Comparison of ENCODE assay signal across 9 mouse cellular contexts in the genomic region with DNA sequence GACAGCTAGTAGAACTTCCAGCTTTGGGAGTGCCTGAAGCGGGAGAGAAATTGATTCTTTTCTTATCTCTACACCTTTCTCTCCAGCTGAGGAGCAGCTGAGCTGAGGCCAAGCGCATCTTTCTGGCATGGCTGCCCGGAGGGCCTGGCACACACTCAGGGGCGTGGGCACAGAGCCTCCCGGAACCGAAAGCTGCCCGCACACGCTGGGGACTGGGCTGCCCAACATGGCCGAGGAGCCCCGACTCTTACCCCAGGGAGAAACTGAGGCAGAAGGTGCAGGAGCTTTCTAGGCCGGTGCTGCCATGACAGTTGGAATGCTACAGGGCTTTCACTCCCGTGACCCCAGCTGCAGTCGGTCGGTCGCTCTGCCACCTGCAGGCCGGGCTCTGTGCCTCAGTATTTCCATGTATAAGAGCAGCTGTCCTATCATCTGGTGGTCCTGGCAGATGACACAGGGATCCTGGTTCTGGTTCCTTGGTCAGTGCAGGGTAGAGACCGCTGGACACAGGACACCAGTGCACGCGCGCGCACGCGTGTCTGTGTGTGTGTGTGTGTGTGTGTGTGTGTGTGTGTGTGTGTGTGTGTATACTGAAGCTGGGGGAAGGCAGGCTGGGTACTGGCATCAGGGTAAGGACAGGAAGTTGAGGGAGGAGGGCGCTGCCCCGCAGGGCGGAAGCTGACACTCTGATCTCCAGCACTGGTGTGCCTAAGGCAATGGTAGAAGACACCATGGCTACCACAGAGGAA. TPM values are rescaled to one million over a fixed set of nuclear protein-coding genes. Genes with fewer than 3 reads are reported as not detected.
DNase-seq lines count a peak whose midpoint lies in the region; ATAC-seq lines count a peak whose summit lies in the region.
"Had no signal": no experiment of that assay in that cellular context is flagged by ENCODE, and none has a peak within 500 bp of the region (broad histone marks: within the 10 kb centered on the region; RNA-seq: fewer than 3 reads in every experiment).

No protein-coding gene starts in this region.

- no peaks in the 10 kb centered on the region for H3K36me3 ChIP-seq in neural tube, embryonic 11.5 days (ENCODE audit: control insufficient read depth, insufficient read depth, low read length)
- no peaks in the 10 kb centered on the region for H3K36me3 ChIP-seq in heart, embryonic 12.5 days
- no peaks in the 10 kb centered on the region for H3K36me3 ChIP-seq in macrophage (ENCODE audit: inconsistent target)
- H3K36me3 ChIP-seq: midbrain, embryonic 12.5 days had no signal

- H3K4me3 ChIP-seq in neural tube, embryonic 11.5 days (ENCODE audit: low read depth, low read length) = no peak overlapping the region; the same call in 1 of the 2 replicates
- H3K4me3 ChIP-seq in heart, embryonic 12.5 days = no peak overlapping the region
- H3K4me3 ChIP-seq in macrophage (ENCODE audit: inconsistent target) = peak overlapping the region; percentile 45

- no peak overlapping the region for H3K27ac ChIP-seq in neural tube, embryonic 11.5 days (ENCODE audit: low read depth, low read length)
- H3K27ac ChIP-seq in heart, embryonic 12.5 days (ENCODE audit: poor library complexity, severe bottlenecking) = no peak overlapping the region
- H3K27ac ChIP-seq in macrophage = peak overlapping the region; percentile 88
- H3K27ac ChIP-seq: midbrain, embryonic 12.5 days had no signal

- H3K27me3 ChIP-seq in neural tube, embryonic 11.5 days (ENCODE audit: control insufficient read depth, insufficient read depth, low read length) = peaks cover 14% of the 10 kb centered on the region
- H3K27me3 ChIP-seq in heart, embryonic 12.5 days (replicated peaks) = peaks cover 11% of the 10 kb centered on the region; the same call in 1 of the 2 replicates

- no peaks in the 10 kb centered on the region for H3K9me3 ChIP-seq in neural tube, embryonic 11.5 days (ENCODE audit: control insufficient read depth, low read length)
- H3K9me3 ChIP-seq in heart, embryonic 12.5 days (replicated peaks) = no peaks in the 10 kb centered on the region
- H3K9me3 ChIP-seq: midbrain, embryonic 12.5 days had no signal

- peaks cover 7% of the 10 kb centered on the region for H3K79me2 ChIP-seq in macrophage (ENCODE audit: inconsistent target)

- no peak overlapping the region; the same call in 1 of the 2 replicates for H3K9ac ChIP-seq in neural tube, embryonic 11.5 days (ENCODE audit: low read length)
- no peak overlapping the region for H3K9ac ChIP-seq in heart, embryonic 12.5 days
- H3K9ac ChIP-seq: midbrain, embryonic 12.5 days had no signal

- DNase-seq in neural tube, embryonic 11.5 days (ENCODE audit: low spot score) = peak; percentile 10
- DNase-seq in neural tube, embryonic 10.5 days (ENCODE audit: extremely low spot score, low spot score) = no peak
- peak; percentile 42 to 62 for DNase-seq in cerebellum, adult 18-20 months
- DNase-seq in kidney, postnatal 4 days = peak; percentile 29 to 58
- peak; percentile 35 to 68 for DNase-seq in spleen, postnatal 10 days (ENCODE audit: low spot score in 2 of 2)
- no peak for DNase-seq in adipocyte (ENCODE audit: low spot score)

- H3K4me1 ChIP-seq in neural tube, embryonic 11.5 days (ENCODE audit: control insufficient read depth, insufficient read depth, low read length) = peaks cover 6% of the 10 kb centered on the region; the same call in 1 of the 2 replicates
- peaks cover 29% of the 10 kb centered on the region for H3K4me1 ChIP-seq in heart, embryonic 12.5 days (replicated peaks)

- 77% methylated on average over 26 of the region's 26 CpGs for WGBS in neural tube, embryonic 11.5 days
- WGBS in heart, embryonic 12.5 days = 70% methylated on average over 26 of the region's 26 CpGs
- WGBS in macrophage (ENCODE audit: missing documents) = 10% methylated on average over 22 of the region's 26 CpGs

- no peak for ATAC-seq in neural tube, embryonic 11.5 days (ENCODE audit: insufficient read depth, low FRiP score, low TSS enrichment)
- no peak for ATAC-seq in heart, embryonic 12.5 days (ENCODE audit: insufficient number of reproducible peaks, low FRiP score)

- peak overlapping the region; percentile 25; the same call in 1 of the 2 replicates for H3K4me2 ChIP-seq in neural tube, embryonic 11.5 days (ENCODE audit: low read depth)
- peak overlapping the region; percentile 62 for H3K4me2 ChIP-seq in heart, embryonic 12.5 days

RNA-seq across cellular contexts. Expression of a gene that starts 21.7 kb away (rescaled TPM):
- 16.8 TPM in 2 replicates for polyA plus RNA-seq in neural tube, embryonic 11.5 days (2014; fragmentation: Nextera tagmentation; extraction: Ambion mirVana)
- polyA plus RNA-seq in heart, embryonic 12.5 days (2016; fragmentation: Nextera tagmentation; extraction: Ambion mirVana) = 39.3 and 40.7 TPM in 2 replicates
- 10 to 100 TPM in 18 of 26 experiments, 1 to 10 TPM in 8; 2.2 to 42.9 (median 17.2) TPM for total RNA-seq in macrophage (2018; cell fraction: chromatin; rRNA removed)
- 100 to 1,000 TPM in 1 of 26 experiments, 10 to 100 TPM in 25; 25.2 to 102 (median 68.1) TPM for total RNA-seq in macrophage (2018; cell fraction: cytosol; rRNA removed)
- 10 to 100 TPM in 24 of 26 experiments, 1 to 10 TPM in 2; 8.2 to 98.8 (median 37.1) TPM for total RNA-seq in macrophage (2018; cell fraction: nucleus; rRNA removed)
- 33.6 to 60.6 TPM (median 57.7 TPM) in 3 replicates for polyA plus RNA-seq in macrophage (2018)

RNA-seq across cellular contexts. Expression of a gene that starts 40.9 kb away (rescaled TPM):
- polyA plus RNA-seq in neural tube, embryonic 11.5 days (2014; fragmentation: Nextera tagmentation; extraction: Ambion mirVana) = 1.9 and 3.5 TPM in 2 replicates
- 2.9 and 4.3 TPM in 2 replicates for polyA plus RNA-seq in heart, embryonic 12.5 days (2016; fragmentation: Nextera tagmentation; extraction: Ambion mirVana)
- 1 to 10 TPM in 19 of 26 experiments, under 1 TPM in 2, not detected in 5; 0.62 to 6.3 (median 2.6) TPM for total RNA-seq in macrophage (2018; cell fraction: chromatin; rRNA removed)
- total RNA-seq in macrophage (2018; cell fraction: cytosol; rRNA removed) = 10 to 100 TPM in 25 of 26 experiments, 1 to 10 TPM in 1; 9.7 to 17.7 (median 13.3) TPM
- 10 to 100 TPM in 1 of 26 experiments, 1 to 10 TPM in 25; 1.4 to 11.8 (median 5.5) TPM for total RNA-seq in macrophage (2018; cell fraction: nucleus; rRNA removed)
- polyA plus RNA-seq in macrophage (2018) = 9.6 to 21.8 TPM (median 14.6 TPM) in 3 replicates

RNA-seq across cellular contexts. Expression of a gene that starts 44.9 kb away (rescaled TPM):
- 0.97 and 1.3 TPM in 2 replicates for polyA plus RNA-seq in neural tube, embryonic 11.5 days (2014; fragmentation: Nextera tagmentation; extraction: Ambion mirVana)
- polyA plus RNA-seq in heart, embryonic 12.5 days (2016; fragmentation: Nextera tagmentation; extraction: Ambion mirVana) = 1.2 and 1.8 TPM in 2 replicates
- total RNA-seq in macrophage (2018; cell fraction: chromatin; rRNA removed) = 1 to 10 TPM in 17 of 26 experiments, not detected in 9; 1.1 to 5.7 (median 2.3) TPM
- 1 to 10 TPM in 1 of 26 experiments, under 1 TPM in 7, not detected in 18; 0.22 to 1.1 (median 0.36) TPM for total RNA-seq in macrophage (2018; cell fraction: cytosol; rRNA removed)
- total RNA-seq in macrophage (2018; cell fraction: nucleus; rRNA removed) = 1 to 10 TPM in 9 of 26 experiments, under 1 TPM in 1, not detected in 16; 0.63 to 8.6 (median 2.8) TPM
- 0.57 TPM in 1 of 3 replicates, not detected in the others for polyA plus RNA-seq in macrophage (2018)

RNA-seq across cellular contexts. Expression of a gene that starts 48.8 kb away (rescaled TPM):
- polyA plus RNA-seq in neural tube, embryonic 11.5 days (2014; fragmentation: Nextera tagmentation; extraction: Ambion mirVana) = 10.6 and 11.1 TPM in 2 replicates
- polyA plus RNA-seq in heart, embryonic 12.5 days (2016; fragmentation: Nextera tagmentation; extraction: Ambion mirVana) = 0.19 and 0.28 TPM in 2 replicates
- total RNA-seq in macrophage (2018; cell fraction: chromatin; rRNA removed) = under 1 TPM in 5 of 26 experiments, not detected in 21; 0.16 to 0.57 (median 0.38) TPM
- under 1 TPM in 9 of 26 experiments, not detected in 17; 0.03 to 0.24 (median 0.05) TPM for total RNA-seq in macrophage (2018; cell fraction: cytosol; rRNA removed)
- total RNA-seq in macrophage (2018; cell fraction: nucleus; rRNA removed) = under 1 TPM in 4 of 26 experiments, not detected in 22; 0.10 to 0.44 (median 0.15) TPM
- 0.04 TPM in 1 of 3 replicates, not detected in the others for polyA plus RNA-seq in macrophage (2018)

RNA-seq across cellular contexts. Expression of a gene that starts 49.4 kb away (rescaled TPM):
- 1.7 and 3.0 TPM in 2 replicates for polyA plus RNA-seq in neural tube, embryonic 11.5 days (2014; fragmentation: Nextera tagmentation; extraction: Ambion mirVana)
- polyA plus RNA-seq in heart, embryonic 12.5 days (2016; fragmentation: Nextera tagmentation; extraction: Ambion mirVana) = 1.9 and 2.2 TPM in 2 replicates
- total RNA-seq in macrophage (2018; cell fraction: chromatin; rRNA removed) = 1 to 10 TPM in 22 of 26 experiments, under 1 TPM in 3, not detected in 1; 0.38 to 4.3 (median 2.4) TPM
- 1 to 10 TPM in 1 of 26 experiments, under 1 TPM in 25; 0.15 to 1.2 (median 0.53) TPM for total RNA-seq in macrophage (2018; cell fraction: cytosol; rRNA removed)
- total RNA-seq in macrophage (2018; cell fraction: nucleus; rRNA removed) = 1 to 10 TPM in 25 of 26 experiments, under 1 TPM in 1; 0.81 to 7.0 (median 2.7) TPM
- 0.07 to 1.0 TPM (median 0.46 TPM) in 3 replicates for polyA plus RNA-seq in macrophage (2018)

Comparison
In these comparisons a context has a peak if more than half of its experiments do, and no peak if none do; other contexts are left out.
1. DNase-seq: peak in neural tube, embryonic 11.5 days (single experiment), cerebellum, adult 18-20 months (2 of 2), kidney, postnatal 4 days (2 of 2) and spleen, postnatal 10 days (2 of 2); none in neural tube, embryonic 10.5 days (single experiment) and adipocyte (single experiment).